Mouse (Mus musculus) hindlimb bud, embryonic 11.5 days (tissue): Measurements from ENCODE around the gene Tbc1d5.

ENCODE experiments used
- DNase-seq: peaks from one replicate; pipeline ENCODE4 v3.0.0-alpha.2; 2012; ENCODE audit warnings: low read depth, low spot score; ENCODE audit errors: extremely low spot score

Gene Tbc1d5

DNA sequence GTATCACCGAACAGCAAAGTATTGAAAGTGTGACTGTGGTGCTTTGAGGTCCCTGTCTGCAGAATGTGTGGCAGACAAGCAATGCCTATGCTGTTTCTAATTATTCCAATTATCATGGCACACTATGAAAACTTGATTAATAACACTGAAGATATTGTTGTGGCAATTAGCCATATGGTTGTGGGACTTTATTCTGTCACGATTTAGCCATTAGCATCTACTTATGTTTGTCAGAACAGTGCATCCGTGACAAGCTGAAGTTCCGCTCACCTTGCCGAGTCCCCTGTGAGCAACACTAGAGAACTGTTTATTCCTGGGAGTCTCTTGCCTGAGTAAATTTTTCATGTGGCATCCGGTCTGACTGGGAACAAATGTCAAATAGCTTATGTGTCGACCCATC, 281.3 kb downstream of the Tbc1d5 start:
- DNase-seq, result no peak

DNA sequence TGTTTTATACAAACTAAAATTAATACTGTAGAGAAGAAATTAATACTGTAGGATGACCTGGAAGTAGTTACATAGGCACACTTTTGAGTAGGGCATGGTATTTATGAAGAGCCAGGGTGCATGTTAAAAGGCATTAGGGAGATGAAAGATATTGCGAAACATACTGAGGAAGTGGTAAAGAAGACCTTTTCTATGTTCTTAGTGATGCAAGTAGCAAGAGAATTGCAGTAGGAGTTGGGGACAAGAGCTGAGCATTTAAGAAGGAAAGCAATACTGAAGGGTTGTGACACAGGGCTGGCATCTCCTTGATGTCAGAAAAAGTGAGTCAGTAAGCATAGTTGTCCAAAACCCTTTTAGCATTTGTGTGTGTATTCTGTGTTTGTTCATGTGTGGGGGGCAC, 289.7 kb downstream of the Tbc1d5 start:
- DNase-seq, result no peak

DNA sequence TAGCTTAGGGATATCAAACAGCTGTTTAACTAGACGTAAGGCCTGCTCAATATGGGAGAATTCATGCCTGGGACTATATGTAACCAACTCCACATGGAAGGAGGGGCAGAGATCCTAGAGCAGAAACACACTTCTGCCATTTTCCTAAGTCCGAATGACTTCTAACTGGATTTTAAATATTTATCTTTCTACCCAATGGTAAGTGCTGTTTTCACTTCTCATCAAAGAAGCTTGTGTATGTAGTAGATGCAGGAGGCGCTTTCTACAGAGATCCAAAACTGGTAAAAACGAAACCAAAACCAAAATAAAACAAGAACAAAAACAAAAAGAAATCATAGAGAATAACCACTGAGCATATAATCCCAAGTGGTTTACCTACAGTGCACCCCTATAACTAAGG, 299.2 kb downstream of the Tbc1d5 start:
- no peak for DNase-seq

DNA sequence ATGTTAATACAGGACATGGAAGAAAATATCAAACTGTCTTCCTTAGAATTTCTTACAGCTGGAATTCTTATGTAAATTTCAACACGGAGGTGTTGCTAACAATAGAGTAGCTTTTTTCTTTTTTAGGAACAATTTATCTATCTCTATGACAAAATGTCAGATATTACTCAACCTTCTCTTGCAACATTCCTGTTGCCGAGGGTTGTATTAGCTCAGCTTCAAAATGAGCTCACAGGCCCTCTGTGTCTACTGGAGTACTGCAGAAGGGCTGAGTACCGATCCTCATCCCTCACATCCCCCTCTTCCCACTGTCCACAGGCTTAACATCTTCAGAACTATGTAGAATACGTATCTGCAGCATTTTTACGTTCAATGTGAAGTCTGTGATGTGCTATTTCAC, 302.7 kb downstream of the Tbc1d5 start:
- no peak for DNase-seq

DNA sequence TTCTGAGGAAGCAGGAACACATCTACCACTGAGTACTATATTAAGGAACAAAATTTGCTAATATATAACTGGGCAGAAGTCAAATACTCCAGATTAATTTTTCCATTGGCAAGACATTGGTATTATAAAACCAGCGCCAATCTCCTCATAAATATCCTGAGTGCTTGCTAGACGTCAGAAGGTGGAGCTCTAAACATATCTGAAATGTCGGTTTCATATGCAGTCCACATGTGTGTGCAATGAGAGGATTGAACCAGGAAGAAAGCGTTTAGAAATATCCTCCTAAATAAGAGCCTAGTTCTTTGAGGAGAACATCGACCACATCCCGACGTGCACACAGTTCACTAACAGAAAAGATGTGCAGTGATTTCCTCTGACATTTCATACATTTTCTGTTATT, 305.1 kb downstream of the Tbc1d5 start:
- peak; percentile 2 for DNase-seq

DNA sequence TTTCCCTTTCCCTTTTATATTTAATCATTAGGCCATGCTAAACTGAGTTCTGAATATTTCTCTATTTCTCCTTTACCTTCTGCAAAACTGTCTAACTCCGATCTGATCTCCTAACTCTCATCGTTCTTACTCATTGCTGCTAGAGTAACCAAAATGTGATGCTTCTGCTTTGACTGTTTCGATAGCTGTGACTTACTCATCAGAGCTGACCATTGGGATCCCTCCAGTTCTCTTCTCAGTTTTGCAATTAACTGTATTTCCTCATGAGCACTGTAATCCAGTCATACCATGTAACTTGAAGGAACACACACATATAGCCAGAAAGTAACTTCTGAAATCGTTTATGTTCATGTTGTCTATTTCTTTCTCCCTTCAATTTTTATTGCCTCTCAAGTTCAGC, 306.6 kb downstream of the Tbc1d5 start:
- DNase-seq, result no peak

DNA sequence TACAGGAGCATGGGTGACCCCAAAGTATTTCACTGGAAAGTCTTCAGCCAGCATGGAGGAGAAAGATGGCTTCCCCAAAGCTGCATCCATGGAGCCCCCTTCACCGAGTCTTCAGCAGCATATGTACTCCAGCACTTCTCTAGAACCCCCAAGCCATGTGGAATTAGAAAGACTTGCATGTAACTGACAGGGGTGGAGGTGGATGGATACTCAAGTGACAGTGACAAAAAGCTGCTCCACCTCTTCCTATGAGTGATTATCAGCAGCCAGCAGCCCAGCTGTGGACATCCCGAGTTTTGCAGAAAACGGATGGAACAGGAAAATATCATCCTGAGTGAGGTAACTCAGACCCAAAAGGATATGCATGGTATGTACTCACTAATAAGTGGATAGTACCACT, 311.9 kb downstream of the Tbc1d5 start:
- DNase-seq, result no peak

DNA sequence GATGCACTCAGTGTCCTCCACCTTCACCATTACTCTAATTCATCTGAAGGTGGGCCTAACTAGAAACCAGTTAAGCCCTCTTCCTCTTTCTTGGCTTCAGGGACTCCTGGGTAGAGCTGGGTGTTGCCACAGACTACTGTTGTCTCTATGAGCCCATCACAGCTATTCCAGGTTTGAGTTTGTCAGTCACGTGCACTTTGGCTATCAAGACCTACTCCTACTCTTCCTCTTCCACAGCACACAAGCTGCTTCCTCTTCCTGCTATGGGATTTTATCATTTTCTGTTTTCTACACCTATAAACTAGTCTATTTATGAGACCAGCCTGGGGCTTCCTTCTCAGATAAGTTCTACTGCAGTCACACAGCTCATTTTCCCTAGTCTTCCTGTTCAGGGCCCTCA, 314.4 kb downstream of the Tbc1d5 start:
- no peak for DNase-seq

DNA sequence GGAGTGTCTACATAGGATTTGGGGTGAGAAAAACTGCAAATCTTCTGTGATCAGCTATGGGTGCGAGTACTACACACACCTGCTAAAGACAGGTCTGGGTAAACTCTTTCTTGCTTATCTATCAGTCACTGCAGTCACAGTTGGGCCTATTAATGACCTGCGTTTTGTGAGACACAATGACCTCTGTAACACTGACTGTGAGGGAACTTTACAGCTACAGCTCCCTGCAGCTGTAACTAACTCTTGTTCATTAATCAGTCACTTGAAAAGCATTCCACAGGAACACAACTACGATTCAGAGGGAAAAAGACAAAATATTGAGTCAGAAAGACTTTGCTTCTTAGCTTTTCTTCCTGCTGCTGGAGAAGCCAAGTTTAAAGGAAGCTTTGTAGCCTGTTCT, 325.9 kb downstream of the Tbc1d5 start:
- DNase-seq, result peak; percentile 33

DNA sequence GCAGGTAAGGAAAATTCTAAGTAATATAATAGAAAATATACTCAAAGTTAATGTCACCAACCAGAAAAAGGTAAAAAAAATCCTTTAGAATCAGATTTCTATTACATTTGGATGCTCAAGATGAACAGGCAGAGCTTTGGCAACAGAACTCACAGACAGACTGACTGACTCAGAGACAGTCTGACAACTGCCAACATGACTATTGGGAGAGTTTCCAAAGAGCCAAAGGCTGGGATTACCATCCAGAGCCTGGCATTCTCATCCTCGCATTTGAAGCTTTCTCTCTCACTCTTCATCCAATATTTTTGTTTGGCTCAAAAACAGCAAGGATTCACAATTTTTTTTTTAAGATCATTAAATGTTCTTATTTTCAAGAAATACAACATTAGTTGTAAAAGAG, 327.8 kb downstream of the Tbc1d5 start:
- DNase-seq, result no peak

DNA sequence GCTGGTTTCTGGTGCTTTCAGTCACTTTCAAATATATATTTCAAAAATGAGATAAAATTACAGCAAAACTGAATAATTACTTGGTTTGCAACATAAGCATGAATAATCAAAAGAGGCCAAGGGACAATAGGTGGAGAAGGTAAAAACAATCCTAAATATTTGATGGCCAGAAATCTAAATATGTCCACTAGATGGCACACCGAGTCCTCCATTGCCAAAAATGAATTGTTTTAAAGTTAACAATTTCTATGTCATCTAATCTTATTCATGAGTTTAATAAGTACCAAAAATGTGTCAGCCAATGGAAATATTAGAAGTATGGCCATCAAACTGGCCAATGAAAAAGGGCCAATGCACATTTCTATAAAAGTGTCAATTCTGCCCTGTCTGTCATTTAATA, 365.1 kb downstream of the Tbc1d5 start:
- no peak for DNase-seq

DNA sequence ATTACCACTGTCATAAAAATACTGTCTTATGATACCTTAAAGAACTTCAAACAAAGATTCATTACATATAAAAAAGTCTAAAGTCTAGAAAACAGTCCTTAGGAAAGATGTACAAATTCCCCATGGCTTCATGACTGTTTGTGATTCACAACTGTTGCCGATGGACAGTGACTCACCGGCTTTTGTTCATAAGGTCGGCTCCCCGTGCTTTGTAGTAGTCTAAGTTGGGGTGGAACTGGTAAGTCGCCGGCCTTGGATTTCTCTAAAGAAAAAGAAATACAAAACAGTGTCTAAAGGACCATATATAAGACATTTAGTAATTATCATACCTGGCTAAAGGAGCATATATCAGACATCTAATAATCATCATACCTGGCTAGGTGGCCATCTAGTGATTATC, 365.6 kb downstream of the Tbc1d5 start:
- DNase-seq, result no peak

DNA sequence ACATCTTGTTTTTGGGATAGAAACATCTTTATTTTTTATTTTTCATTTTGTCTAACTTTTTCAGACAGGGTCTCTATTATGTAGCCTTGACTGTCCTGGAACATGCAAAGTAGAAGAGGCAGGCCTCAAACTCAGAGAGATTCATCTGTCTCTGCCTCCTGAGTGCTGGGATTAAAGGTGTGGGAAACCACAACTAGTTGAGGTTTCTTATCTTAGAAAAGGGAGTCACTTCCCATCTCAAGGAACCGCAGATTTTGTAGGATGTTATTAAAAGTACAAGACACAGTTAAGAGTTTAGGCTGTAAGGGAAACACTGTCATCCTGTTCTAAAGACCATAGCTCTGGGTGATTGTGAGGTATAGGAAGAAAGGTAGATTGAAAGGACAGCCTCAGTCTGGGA, 373.5 kb downstream of the Tbc1d5 start:
- no peak for DNase-seq

DNA sequence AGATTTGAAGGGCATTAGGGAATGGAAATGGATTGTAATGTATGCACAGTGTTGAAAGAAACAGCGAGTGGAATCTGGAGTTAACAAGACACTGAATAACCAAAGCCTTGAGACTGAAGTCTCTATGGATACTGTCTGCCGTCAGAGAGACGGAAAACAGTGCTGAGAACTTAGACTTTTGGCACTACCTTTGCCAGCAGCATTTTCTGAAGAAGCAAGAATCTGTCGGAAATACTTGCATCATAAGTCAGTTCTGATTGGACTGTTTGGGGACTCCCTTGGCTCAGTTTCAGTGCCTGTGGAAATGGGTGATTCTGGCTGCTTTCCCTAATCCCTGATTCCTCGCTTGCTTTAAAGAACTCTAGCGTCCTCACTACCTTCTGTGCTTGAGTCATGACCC, 375.9 kb downstream of the Tbc1d5 start:
- DNase-seq, result no peak

DNA sequence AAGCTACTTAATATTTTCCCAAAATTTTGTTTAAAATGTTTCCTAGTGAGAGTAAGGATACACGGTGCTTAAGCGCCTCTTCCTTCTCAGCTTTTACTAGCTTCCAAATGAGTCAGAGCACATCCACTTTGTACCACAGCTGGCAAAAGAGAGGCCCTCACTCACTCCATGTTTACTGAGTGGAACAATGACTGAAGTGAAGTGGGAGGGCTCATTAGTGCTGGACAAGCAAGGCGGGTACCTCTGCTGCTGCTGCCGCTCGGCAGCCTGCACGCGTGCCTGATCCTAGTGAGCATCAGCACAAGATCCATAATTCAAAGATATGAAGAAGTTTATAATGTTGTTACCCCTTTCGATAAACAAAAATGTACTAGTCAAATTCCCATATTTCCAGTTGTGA, 376.8 kb downstream of the Tbc1d5 start:
- no peak for DNase-seq

DNA sequence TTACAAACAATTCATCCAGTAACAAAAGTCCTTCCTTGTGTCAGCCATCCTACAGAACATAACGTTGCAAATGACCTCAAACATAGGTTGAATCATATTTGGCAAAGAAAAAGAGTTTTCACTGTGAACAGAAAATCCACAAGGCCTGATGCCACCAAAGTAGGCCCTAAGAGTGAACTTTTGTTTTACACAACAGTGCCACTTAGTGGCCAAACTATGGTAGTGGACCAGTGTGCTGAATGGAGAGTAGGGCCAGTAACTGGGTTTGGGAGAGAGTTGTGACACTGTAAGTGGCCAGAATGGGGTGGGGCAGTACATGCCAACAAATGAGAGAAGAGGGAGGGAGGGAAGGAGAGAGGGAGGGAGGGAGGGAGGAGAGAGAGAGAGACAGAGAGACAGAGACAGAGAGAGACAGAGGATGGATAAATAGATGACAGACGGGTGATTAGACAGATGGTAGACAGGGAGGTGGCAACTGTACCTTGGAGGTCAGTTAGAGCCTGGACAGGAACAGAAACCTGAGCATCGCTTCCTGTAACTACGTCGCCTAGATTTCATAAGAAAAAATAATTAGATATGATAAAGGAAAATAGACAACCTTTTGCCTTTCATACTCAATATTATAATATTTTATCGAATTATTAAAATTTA, 383.6 kb downstream of the Tbc1d5 start:
- peak; percentile 74 for DNase-seq

DNA sequence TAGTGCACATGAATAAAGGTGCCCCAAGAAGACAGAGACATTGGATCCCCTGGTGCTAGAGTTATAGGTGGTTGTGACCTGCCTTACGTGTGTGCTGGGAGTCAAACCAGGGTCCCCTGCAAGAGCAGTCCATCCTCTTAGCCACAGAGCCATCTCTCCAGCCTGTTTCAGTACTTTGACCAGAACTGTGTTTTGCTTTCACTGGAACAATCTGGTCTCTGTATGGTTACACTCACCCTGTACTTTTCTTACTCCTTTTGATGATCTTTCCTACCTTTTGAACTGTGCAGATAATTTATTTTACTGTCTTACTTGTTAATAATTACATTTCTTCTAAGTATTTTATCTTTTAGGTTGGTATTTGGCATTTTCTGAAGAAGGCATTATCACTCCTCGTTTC, 387.5 kb downstream of the Tbc1d5 start:
- DNase-seq, result no peak

DNA sequence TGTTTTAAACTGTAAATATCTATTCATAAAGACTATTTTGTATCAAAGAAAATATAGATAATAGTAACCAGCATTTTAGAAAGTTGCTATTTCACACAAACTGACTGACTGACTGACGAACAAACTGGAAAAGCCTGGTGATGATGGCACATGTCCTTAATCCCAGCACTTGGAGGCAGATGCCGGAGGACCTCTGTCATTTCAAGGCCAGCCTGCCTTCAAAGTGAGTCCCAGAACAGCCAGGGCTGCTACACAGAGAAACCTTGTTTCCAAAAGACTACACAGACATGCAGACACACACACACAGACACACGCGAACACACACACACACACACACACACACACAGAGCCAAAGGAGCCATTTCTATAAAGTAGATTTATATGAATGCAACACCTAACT, 390.3 kb downstream of the Tbc1d5 start:
- DNase-seq, result no peak

DNA sequence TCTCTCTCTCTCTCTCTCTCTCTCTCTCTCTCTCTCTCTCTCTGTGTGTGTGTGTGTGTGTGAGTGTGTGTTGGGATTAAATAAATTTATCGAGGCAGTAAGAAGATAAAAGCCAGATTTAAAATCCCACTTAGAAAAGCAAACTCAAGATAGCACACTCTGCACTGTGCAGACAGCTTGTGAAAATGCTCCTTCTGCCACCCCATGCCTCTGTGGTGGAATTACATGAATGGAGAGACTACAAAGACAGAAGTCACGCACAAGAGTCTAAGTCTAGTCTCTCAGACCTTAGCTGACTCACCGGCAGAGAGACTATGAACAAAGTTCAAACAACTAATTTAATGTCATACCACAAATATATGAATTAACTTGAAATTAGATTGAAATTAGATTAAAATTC, 403.9 kb downstream of the Tbc1d5 start:
- no peak for DNase-seq

DNA sequence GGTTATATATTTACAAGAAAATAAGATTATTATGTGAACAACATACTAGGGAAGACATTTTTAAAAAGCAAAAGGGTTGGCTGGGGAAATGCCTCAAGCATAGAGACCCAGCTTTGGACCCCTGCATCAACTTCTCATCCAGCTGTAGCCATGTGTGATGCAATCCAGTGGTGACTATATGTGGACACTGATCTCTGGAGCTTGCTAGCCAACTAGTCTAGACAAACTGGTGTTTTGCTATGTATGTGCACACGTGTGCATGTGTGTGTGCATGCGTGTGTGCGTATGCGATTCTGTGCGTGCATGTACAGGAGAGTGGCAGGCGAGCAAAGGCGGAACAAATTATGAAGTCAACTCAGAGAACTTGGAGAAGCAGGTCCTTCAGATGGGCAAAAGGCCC, 414.8 kb downstream of the Tbc1d5 start:
- DNase-seq, result no peak

DNA sequence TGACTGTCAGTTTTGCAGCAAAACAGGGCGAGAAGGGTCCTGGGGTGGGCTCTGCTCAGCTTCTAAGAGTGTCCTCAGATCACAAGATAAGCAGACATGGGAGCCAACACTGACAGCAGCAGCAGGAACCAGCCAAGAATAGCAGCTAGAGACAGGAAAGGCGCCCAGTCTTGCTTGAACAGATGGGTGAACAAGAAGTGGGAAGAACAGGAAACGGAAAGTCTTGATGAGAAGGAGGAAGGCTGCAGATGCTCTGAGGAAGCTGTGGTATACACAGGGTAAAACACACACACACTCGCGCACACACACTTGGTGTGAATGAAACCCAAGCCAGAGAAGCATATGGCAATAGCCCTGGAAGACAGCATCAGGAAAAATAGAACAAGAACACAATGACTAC, 415.7 kb downstream of the Tbc1d5 start:
- DNase-seq, result no peak

DNA sequence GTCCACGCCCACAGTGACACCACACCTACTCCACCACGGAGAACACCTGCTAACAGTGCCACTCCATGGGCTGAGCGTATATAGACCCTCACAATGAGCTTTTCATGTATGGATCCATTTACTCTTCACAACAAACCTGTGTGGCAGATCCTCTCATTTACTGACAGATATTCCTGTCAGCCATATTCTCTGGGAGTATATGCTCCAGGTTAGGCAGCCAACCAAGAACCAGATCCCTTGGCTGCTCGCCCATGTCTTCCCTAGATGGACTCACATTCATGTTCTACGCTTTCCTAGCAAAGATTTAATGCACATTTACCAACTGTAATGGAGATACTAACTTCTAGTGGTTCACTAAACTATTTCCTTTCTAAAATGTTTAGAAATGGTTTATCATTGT, 416.9 kb downstream of the Tbc1d5 start:
- DNase-seq, result no peak

DNA sequence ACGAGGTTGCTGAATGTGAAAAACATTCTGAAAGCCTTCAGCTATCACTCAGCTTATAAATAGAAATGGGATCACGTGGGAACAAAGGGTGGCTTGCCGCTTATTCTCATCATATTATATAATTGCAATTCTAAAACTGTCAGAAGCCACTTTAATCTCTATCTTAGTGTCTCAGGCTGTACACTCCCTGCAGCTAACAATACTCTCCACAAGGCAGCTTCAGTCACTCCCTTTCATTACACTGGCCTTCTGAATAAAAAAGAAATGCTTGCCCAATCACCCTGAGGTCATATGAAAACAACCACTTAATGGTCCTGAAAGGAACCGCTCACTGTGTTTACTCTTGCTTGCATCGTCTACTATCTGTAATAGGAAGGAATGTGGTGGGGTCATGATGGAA, 418.1 kb downstream of the Tbc1d5 start:
- no peak for DNase-seq
